Mouse (Mus musculus): ENCODE measurements around the gene Gm156. TPM values are rescaled to one million over a fixed set of nuclear protein-coding genes. Genes with fewer than 3 reads are reported as not detected.

Gm156 gene
- polyA plus RNA-seq (2012; rRNA removed): not detected in 2 replicates

DNA sequence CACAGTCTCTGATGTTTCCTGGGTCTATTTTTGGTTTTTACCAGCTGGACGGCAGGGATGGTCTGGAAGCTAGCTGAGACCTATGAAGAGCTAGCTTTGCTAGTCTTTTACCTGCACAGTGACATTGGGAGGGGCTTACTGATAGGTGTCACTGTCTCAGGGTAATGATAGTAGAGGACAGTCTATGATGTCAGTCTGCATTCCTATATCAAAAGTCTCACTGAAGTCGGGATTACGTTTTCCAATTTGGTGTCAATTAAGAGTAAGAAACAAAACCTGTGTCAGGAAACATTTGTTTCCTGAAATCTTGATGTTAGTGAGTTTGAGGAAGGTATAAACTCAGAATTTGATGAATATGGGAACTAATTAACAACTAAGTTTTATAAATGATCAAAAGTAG is at the start of gene Gm156:
TSS of gene Gm156 (minus strand) at position 101 of the 400 bp plus-strand sequence.

DNA sequence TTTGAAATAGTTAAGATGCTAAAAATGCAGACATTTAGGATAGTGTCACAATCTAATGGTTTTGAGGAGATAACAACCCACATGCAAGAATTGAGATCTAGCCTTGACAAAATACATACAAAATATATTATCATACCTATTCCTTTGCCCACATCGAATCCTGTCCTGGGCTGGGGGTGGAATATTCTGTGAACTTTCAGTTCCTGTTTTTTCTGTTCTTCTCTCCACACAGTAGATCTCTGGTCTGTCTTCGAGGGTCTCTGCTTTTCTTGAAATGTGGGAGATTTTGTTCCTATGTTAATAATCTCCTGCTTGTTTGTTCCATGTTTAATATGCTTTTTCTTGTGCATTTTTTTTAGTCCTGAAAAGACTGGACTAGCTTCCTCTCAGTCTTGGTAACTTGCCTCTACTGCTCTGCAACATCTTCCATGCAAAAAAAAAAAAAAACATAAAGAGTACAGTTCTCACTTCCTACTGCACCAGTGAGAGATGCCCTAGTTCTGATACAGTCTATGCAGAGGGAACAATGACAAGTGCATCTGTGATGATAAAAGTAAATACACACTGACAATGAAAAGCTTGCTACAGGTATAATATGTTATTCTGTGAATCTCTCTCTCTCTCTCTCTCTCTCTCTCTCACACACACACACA is 43.9 kb downstream of the Gm156 start, which contains the start of gene Klri2:
TSS of gene Klri2 (minus strand) at position 416 of the 653 bp plus-strand sequence.

DNA sequence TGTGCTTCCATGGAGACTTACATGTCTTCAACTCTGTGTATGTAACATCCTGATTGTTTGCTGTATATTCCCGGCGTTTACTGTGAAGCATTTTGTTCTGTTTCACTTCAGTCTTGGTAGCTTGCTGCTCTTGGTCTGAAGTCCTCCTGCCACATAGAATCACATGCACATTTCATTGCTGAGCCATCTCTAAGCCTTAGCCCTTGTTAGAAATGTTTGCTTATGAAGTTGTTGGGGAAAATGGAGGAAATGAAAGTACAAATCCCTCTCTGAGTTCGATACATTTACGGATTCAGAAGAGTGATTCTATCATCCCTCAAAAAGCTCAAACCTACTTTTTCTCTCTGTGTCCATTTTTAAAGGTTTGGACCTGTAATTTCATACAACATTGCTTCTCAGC is 67.0 kb downstream of the Gm156 start, which contains the start of gene Klri1:
TSS of gene Klri1 (minus strand) at position 101 of the 400 bp plus-strand sequence.

Other genes with a start within 250 kb of the Gm156 start
- 0.19 and 0.20 TPM in 2 replicates for gene Klre1, start 206.4 kb downstream of the Gm156 start, polyA plus RNA-seq (2012; rRNA removed)
- 0.12 TPM in 1 of 2 replicates, not detected in the other for gene Klrd1, start 192.5 kb downstream of the Gm156 start, polyA plus RNA-seq (2012; rRNA removed)
- not detected in 2 replicates for gene Klrk1, start 160.4 kb downstream of the Gm156 start, polyA plus RNA-seq (2012; rRNA removed)
- gene Klrc3, start 140.9 kb downstream of the Gm156 start, polyA plus RNA-seq (2012; rRNA removed): not detected in 2 replicates
- gene Klrc2, start 123.6 kb downstream of the Gm156 start, polyA plus RNA-seq (2012; rRNA removed): not detected in 2 replicates
- gene Klrc1, start 105.3 kb downstream of the Gm156 start, polyA plus RNA-seq (2012; rRNA removed): not detected in 2 replicates
- gene Klri1, start 67.1 kb downstream of the Gm156 start, polyA plus RNA-seq (2012; rRNA removed): not detected in 2 replicates
- 0.03 TPM in 1 of 2 replicates, not detected in the other for gene Klri2, start 43.8 kb downstream of the Gm156 start, polyA plus RNA-seq (2012; rRNA removed)
- gene Gm17631, start 78.4 kb upstream of the Gm156 start, polyA plus RNA-seq (2012; rRNA removed): not detected in 2 replicates
- 0.04 TPM in 1 of 2 replicates, not detected in the other for gene Klra17, start 92.4 kb upstream of the Gm156 start, polyA plus RNA-seq (2012; rRNA removed)
- gene Klra5, start 133.4 kb upstream of the Gm156 start, polyA plus RNA-seq (2012; rRNA removed): not detected in 2 replicates
- not detected in 2 replicates for gene Klra6, start 242.7 kb upstream of the Gm156 start, polyA plus RNA-seq (2012; rRNA removed)